Mouse (Mus musculus): ENCODE results near the gene Slc39a8.

GRCm38 (mm10) chr3:135825754-135826683 is 940 bp downstream of the Slc39a8 start:
- TF ChIP-seq CTCF (IDR thresholded peaks at IDR 0.05; ENCODE audit: control insufficient read depth, insufficient read depth, insufficient replicate concordance, low read depth, low read length): no peak
- no peak for TF ChIP-seq POLR2A (IDR thresholded peaks at IDR 0.05; ENCODE audit: control insufficient read depth, low read depth, low read length)
